Mouse (Mus musculus): ENCODE data around the gene Svep1. TPM values are rescaled to one million over a fixed set of nuclear protein-coding genes. Genes with fewer than 3 reads are reported as not detected.

Svep1 gene
- total RNA-seq, 2 experiments from 2014 or later = 1.4 to 1.6 TPM

DNA sequence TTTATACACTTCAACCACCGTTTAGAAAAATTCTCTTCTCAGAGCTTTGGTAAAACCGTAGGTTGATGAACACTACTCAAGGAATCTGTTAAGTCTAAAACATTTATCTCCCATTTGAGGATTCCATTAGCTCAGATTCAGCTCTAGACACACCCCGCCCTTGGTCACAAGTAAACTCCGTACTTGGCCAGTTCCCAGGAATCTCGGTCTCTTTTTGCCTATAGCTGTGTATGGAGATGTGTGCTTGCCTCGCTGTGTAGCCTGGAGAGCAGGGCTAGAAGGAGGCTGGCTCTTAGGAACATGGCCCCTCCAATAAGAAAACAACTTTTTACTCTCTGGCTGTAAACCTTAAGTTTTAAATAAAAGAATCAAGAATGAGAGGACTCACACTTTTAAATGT is 96.9 kb downstream of the Svep1 start:
- DNase-seq (ENCODE audit: extremely low spot score in 1 of 2, low spot score in 2 of 2) = no peak
- intact Hi-C loops (cut with DNase I) = no loop called here

DNA sequence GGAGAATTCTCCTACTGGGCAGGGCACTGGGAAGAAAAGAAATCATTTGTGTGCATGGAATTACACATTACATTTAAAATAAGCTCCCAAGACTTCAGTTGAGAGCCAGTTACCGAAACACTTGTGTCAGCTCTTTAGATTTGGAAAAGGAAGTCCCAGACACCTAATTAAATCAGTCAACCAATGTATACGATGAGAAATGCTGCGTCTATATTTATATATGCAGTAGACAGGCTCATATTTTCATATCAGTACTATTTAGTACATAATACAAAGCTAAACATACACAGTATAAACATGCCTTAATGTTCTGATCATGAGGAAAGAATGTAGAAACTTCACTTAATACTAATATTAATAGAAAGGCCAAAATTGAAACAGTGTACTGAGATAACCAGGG is 98.3 kb downstream of the Svep1 start:
- no peak for DNase-seq (ENCODE audit: extremely low spot score in 1 of 2, low spot score in 2 of 2)
- intact Hi-C loops (cut with DNase I) = no loop called here

DNA sequence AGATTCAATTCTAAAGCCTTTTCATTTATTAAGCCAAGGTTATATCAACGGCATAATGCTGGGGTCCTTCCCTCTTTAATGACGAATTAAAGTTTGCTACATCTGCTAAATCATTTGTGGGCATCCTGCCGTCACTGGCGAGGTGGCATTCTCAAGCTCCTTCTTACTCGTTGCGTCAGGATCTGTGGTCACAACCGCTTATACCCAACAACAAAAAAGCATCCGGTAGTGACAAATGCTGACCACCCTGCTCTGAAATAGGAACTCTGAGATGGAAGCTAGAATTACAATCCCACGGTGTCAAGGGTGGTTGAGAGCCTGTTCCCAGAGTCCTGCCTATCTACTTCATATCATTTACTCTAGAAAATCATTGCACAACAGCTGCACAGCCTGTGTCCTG is 108.9 kb downstream of the Svep1 start:
- intact Hi-C loops (cut with DNase I) = no loop called here
- no peak for DNase-seq (ENCODE audit: extremely low spot score in 1 of 2, low spot score in 2 of 2)

DNA sequence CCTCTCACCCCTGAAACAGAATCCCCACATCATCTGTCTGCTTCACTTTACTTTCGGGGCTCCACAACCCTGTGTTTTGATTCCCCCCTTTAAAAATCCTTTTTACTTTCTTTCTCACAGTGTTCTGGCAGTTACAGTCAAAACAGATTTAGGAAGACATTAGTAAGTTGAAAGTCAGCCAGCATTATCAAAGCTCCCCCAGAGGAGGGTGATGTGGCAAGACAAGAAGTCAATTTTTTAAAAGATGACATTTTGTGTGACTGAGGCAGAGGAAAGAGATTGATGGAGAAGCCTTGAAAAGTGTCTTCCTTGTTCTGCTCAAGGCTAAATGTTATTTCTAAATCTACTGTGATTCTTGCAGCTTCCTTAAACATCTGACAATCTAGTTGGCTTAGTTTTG is 119.9 kb downstream of the Svep1 start:
- intact Hi-C loops (cut with DNase I) = loop anchor here (10.0 kb wide), 1 partner anchor 168 kb away; no protein-coding TSS in a partner anchor
- no peak for DNase-seq (ENCODE audit: extremely low spot score in 1 of 2, low spot score in 2 of 2)

DNA sequence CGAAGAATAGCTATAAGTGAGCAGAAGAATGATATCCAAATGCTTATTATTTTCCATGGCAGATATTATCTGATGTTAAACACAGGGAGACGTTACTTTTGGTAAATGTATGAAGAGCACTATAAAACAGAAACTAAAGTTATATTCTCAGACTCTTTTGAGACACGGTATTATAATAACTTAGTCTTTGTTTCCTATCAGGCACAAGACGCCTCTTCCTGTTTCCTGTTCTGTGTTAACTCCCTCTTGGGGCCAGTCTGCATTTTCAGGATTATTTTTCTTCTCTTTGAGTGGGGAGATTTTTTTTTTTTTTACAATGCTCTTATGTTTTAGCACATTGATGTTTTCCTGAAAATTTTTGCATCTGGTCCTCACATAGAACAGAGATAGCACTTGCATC is 120.5 kb downstream of the Svep1 start:
- intact Hi-C loops (cut with DNase I) = loop anchor here (10.0 kb wide), 1 partner anchor 169 kb away; no protein-coding TSS in a partner anchor
- no peak for DNase-seq (ENCODE audit: extremely low spot score in 1 of 2, low spot score in 2 of 2)

DNA sequence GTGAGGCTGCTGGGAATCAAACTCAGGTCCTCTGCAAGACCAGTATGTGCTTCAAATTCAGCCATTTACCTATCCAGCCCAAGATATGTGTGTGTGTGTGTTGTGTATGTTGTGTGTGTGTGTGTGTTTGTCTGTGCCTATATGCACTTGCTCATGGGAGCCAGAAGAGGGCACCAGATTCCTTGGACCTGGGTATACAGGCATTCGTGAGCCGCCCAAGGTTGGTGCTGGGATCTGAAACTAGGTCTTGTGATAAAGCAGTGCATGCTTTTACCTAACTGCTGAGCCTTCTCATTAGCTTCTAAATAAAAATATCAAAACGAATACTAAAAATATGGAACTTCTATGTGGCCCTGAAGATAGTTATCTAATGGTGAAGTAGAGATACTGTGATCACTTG is 121.3 kb downstream of the Svep1 start:
- intact Hi-C loops (cut with DNase I) = loop anchor here (10.0 kb wide), 1 partner anchor 169 kb away; no protein-coding TSS in a partner anchor
- no peak for DNase-seq (ENCODE audit: extremely low spot score in 1 of 2, low spot score in 2 of 2)

DNA sequence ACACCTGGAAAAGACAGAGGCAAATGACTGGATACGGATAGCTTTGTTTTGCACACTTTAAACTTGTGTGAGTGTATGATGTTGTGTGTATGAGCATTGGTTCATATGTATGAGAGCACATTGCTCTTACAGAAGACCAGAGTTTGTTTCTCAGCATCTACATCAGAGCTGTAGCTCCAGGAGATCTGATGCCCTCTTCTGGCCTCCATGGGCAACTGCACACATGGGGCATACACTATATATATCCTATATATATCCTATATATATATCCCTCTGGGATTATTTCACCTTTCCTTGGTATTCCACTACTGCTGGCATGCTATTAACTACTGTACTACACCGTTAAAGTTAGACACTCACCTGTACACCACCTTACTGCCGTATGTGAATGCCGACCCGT is 122.5 kb downstream of the Svep1 start:
- intact Hi-C loops (cut with DNase I) = loop anchor here (5.0 to 10.0 kb wide), 2 partner anchors 171 to 182 kb away; no protein-coding TSS in a partner anchor
- no peak for DNase-seq (ENCODE audit: extremely low spot score in 1 of 2, low spot score in 2 of 2)

DNA sequence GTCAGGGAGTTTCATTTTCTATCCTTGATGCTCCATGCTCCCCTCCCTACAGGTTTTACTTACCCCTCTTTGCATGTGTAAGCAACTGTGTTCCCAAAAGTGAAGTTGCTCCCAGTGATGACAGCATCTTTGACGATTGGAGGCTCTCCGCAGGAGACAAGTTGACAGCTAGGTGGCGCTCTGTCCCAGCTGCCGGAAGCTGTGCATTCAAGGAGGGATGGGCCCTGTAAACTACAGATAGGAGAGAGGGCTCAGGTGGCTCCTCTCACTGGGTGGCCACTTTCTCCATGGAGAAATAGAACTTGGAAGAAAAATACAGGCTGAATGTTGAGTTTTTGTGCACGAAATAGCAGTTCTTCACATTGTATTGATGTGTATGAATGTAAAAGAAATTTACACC is 124.1 kb downstream of the Svep1 start:
- intact Hi-C loops (cut with DNase I) = loop anchor here (5.0 to 10.0 kb wide), 2 partner anchors 172 to 180 kb away; no protein-coding TSS in a partner anchor
- DNase-seq (ENCODE audit: extremely low spot score in 1 of 2, low spot score in 2 of 2) = peak; percentile 56 to 74

DNA sequence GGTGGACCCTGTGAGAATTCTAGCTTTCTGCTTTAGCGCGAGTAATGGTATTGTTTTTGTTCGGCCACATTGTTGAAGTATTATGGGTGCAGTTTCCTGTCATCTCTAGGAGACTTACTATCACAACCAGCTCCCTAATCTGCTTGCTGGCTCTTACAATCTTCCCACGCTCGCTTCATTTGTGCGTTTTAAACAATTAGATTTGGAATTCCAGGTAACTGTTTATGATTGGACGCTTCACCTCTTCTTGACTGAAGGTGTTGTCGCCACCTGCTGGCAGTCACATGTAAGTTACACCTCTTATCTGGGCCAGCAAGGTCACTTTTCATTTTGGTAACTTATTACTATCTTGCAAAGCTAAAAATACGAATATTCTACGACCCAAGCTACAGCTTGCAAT is 127.0 kb downstream of the Svep1 start:
- intact Hi-C loops (cut with DNase I) = loop anchor here (5.0 to 10.0 kb wide), 4 partner anchors 87 to 177 kb away; partner anchors contain the start of gene Txn1
- DNase-seq (ENCODE audit: extremely low spot score in 1 of 2, low spot score in 2 of 2) = peak; percentile 21 to 56

DNA sequence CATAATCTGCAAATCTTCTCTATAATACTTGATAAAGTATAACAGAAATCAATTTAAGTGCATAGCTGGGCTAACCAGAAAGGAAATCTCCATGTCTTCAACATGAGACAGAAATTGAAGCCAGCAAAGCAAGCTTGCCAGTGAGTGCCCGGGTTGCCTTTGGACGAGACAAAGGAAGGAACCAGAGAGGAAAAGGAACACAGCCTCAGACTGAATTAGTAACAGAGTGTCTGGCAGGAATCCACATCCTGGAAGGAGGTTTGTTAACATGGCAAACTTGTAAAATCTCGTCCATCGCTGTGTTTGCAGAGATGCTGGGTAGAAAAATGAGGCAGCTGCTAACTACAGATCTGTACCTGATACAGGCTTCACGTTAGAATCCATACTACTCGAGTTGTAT is 128.7 kb downstream of the Svep1 start:
- intact Hi-C loops (cut with DNase I) = loop anchor here (5.0 to 10.0 kb wide), 2 partner anchors 86 to 123 kb away; partner anchors contain the start of gene Txn1

DNA sequence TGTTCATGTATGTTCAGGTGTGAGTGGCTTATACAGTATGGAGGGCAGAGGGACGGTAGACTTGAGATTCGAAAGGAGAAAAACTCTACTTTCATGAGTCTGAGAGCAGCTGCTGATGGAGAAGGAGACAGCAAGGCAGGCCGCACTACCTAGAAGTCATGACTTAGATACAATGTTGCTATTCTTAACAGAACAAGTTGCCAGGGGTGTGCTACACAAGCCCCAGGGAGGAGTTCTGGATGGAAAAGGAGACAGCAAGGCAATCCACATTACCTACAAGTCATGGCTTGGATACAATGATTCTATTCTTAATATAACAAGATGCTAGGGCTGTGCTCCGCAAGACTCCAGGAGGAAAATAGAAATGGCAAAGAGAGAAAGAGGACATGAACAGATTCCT is 129.1 kb downstream of the Svep1 start:
- intact Hi-C loops (cut with DNase I) = loop anchor here (5.0 to 10.0 kb wide), 2 partner anchors 85 to 123 kb away; partner anchors contain the start of gene Txn1
- no peak for DNase-seq (ENCODE audit: extremely low spot score in 1 of 2, low spot score in 2 of 2)

More for the DNA sequence above, 128.7 kb downstream of the Svep1 start:
- peak in 1 of 2 experiments; percentile 35 for DNase-seq (ENCODE audit: extremely low spot score in 1 of 2, low spot score in 2 of 2)

DNA sequence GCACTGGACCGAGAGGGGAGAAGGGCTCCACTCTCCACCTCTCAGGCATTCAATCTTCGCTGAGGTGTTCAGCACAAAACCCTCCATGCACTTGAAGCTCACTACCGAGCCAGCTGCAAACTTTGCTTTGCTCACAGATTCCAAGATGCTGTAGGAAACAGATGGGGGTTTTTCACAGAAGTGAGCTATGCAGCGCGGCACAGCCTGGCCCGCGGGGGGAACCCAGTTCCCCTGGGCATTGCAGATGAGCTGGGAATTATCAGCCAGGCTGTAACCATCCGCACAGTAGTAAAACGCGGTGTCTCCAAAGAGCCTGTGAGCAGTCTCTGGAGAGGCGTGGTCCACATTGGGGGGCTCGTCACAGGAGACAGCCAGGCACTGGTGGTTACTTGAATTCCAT is 133.8 kb downstream of the Svep1 start:
- no peak for DNase-seq (ENCODE audit: extremely low spot score in 1 of 2, low spot score in 2 of 2)
- intact Hi-C loops (cut with DNase I) = loop anchor here (10.0 kb wide), 1 partner anchor 118 kb away; the partner anchor contains the start of gene Txn1

DNA sequence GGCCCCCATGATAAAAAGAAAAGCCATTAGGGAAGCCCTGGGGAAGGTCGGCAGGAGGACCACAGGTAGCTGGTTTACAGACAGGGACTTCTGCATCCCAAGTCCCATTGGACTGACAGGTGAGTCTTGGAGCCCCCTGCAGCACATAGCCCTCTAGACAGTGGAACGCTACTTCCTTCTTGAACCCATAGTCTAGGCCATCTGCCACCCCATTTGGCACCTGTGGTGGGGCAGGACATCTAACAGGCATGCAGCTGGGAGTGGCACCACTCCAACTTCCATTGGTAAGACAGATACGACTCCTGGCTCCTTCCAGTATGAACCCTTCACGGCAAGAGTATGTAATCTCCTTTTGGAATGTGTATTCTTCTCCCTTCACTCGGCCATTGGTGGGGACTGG is 137.8 kb downstream of the Svep1 start:
- intact Hi-C loops (cut with DNase I) = no loop called here
- no peak for DNase-seq (ENCODE audit: extremely low spot score in 1 of 2, low spot score in 2 of 2)

DNA sequence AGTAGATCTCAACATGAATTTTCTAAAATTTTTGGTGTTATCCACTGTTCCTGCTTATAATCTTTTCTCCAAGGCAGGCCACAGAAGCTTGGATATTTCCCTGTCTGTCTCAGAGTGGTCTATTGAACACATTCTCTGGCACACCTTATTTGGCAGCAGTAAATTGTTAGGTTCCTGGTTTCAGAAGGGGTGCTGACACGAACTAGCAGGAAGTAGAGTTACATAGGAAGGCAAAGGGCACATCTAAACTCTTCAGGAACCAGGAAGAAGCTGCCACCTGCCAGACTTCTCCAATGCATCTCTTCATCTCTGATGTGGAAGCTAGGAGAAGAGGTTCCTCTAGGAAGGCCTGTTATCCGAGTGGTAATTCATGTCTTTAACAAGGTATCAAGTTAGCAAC is 141.9 kb downstream of the Svep1 start:
- intact Hi-C loops (cut with DNase I) = no loop called here

DNA sequence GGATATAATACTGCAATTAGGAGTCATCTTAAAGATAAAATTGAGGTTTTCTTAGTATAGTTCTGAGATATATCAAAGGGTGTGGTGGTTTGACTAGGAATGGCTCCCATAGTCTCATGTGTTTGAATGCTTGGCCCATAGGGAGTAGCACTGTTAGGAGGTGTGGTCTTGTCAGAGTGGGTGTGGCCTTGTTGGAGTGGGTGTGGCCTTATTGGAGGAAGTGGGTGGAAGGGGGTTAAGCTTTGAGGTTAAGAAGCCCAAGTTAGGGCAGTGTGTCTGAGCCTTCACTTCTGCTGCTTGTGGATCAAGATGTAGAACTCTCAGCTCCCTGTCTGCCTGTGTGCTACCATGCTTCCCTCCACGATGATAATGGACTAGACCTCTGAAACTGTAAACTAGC is 143.7 kb downstream of the Svep1 start:
- intact Hi-C loops (cut with DNase I) = no loop called here
- no peak for DNase-seq (ENCODE audit: extremely low spot score in 1 of 2, low spot score in 2 of 2)

More for the DNA sequence above, 141.9 kb downstream of the Svep1 start:
- DNase-seq (ENCODE audit: extremely low spot score in 1 of 2, low spot score in 2 of 2) = no peak

DNA sequence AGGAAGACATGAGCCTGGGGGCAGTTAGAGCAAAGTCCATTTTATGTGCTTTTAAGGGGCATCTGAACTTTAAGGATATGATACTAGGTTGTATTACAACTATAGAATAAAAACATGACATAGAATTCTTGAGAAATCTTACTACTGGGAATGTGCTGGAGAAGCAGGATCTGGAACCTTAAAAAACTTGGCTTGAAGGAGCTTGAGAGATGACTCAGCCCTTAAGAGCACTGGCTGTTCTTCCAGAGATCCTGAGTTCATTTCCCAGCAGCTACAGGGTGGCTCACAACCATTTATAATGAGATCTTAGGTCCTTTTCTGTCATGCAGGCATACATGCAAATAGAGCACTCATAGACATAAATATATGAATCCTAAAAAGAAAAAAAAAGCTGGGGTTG is 151.0 kb downstream of the Svep1 start:
- no peak for DNase-seq (ENCODE audit: extremely low spot score in 1 of 2, low spot score in 2 of 2)

DNA sequence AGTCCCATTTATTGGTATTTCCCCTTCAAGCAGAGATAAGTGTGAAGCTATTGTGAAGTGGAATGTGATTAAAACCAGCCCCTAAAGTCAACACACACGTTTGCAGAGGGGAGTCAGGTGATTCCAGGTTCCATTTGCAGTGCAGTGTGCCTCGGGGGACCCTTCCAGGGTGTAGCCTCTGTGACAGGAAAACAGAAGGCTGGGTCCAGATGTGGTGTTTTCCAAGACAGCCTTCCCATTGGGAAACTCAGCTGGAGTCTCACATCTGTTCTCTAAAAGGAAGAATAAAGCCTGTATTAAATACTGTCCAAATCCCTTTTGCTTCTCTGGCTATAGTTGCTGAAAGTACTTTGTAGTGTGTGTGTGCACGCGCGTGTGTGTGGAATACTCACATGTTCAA is 152.2 kb downstream of the Svep1 start:
- intact Hi-C loops (cut with DNase I) = no loop called here
- DNase-seq (ENCODE audit: extremely low spot score in 1 of 2, low spot score in 2 of 2) = no peak

More for the DNA sequence above, 151.0 kb downstream of the Svep1 start:
- intact Hi-C loops (cut with DNase I) = no loop called here

DNA sequence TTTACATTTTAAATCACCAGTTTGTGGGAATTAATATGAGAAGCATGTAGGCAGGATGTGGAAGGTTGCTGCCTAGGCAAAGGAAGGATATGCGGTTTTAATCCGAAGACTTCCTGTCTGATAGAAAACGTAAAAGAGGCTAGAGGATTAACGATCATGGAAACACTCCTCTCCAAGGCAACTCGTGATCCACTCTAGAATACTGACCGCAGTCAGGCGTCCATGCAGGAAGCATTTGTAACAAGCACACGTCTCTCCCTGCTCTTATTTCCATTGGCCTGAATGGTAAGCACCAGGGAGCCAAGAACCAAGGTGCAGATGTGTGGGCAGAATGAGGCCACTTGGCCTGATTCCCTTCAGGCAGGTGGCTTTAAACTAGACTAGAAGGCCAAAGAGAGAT is 155.9 kb downstream of the Svep1 start:
- DNase-seq (ENCODE audit: extremely low spot score in 1 of 2, low spot score in 2 of 2) = no peak
- intact Hi-C loops (cut with DNase I) = no loop called here

DNA sequence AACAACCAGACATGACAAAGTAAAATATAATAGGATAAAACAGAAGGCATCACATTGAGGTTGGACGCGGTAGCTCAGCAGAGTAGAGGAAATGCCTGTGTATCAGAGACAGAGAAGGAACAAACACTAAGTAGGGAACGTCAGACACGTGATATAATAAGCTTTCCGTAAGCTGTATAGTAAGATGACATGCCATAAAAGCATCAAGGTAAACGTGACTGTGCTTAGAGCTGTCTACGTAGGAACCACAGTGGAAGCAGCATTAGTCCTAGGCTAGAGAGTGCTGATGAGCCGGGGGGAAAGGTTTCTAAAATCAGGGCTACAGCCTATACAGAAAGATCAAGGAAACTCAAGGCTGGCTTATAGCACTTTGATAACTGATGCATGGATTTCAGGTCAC is 156.4 kb downstream of the Svep1 start:
- intact Hi-C loops (cut with DNase I) = no loop called here
- DNase-seq (ENCODE audit: extremely low spot score in 1 of 2, low spot score in 2 of 2) = no peak

DNA sequence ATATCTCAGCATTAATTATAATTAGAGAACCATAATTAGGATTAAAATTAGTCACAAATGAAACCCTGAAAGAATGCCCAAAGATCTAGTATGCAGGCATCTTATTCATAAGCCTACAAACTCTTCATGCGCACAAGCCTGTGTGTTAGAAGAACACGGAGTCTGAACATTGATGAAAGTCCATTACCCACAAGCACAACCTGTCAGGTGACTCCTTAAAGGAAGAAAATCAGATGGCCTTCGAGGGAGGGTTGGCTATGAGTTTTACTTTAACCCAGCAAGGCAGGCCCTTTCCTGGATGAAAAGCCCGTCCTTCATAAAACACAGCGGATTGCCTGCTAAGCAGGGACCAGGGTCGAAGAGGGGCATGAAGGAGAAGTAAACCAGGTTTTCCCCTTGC is 161.8 kb downstream of the Svep1 start:
- intact Hi-C loops (cut with DNase I) = no loop called here
- no peak for DNase-seq (ENCODE audit: extremely low spot score in 1 of 2, low spot score in 2 of 2)

DNA sequence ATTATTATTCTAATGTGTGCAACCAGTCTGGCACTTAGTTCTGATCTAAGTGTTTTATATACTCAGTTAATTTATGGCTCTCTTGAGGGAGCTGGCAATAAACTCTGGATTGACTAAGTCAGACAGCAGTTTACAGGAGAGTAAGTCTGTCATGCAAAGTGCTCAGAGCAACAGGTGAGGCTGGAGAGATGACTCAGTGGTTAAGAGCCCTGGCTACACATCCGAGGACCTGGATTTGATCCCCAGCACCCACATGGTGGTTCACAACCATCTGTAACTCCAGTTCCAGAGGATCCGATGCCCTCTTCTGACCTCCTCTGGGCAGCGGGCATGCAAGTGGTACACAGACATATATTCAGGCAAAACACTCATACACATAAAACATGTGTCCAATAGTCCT is 162.3 kb downstream of the Svep1 start:
- intact Hi-C loops (cut with DNase I) = no loop called here
- DNase-seq (ENCODE audit: extremely low spot score in 1 of 2, low spot score in 2 of 2) = no peak
